Mouse (Mus musculus): Measurements from ENCODE around the gene Aicda.

GRCm38 (mm10) chr6:122601031-122601430 lies 47.4 kb downstream of the Aicda start:
- no peak for TF ChIP-seq CTCF (IDR thresholded peaks at IDR 0.05; ENCODE audit: extremely low read depth, insufficient read depth, insufficient read length, insufficient replicate concordance)
- TF ChIP-seq POLR2A (IDR thresholded peaks at IDR 0.05; ENCODE audit: low read depth, low read length): no peak

Measured in spleen, adult 2 months (tissue).